Comparison of ENCODE assay signal across 18 mouse cellular contexts in the genomic region with DNA sequence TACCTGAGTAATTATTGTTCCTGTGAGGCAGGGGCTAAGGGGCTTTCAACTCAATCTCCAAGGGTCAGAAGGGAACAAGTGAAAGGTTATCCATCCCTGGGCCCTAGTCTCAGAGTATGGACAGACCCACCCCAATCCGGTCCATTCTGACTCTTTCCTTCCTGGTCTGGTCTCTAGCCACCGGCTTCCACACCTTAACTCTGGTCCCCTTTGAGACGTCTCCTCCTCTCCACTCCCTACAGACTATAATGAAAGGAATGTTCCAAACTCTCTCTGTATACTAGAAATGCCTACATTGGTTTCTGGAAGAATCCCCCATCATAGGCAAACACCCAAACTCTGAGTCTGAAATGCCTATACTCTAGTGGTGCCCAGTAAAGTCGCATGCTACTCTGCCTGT.
"Had no signal": no experiment of that assay in that cellular context is flagged by ENCODE, and none has a peak within 500 bp of the region (broad histone marks: within the 10 kb centered on the region; RNA-seq: fewer than 3 reads in every experiment).

No protein-coding gene starts in this region.

- DNase-seq: heart, postnatal 14 days; heart, postnatal 36 days; heart, postnatal 4 days; kidney, adult 11 months; kidney, adult 18-20 months; kidney, adult 8-10 months; kidney, postnatal 10 days; kidney, postnatal 14 days; kidney, postnatal 25 days; kidney, postnatal 4 days; layer of hippocampus, adult 9-11 months; layer of hippocampus, postnatal 36 days had no signal

- ATAC-seq: hindbrain, embryonic 16.5 days; hindbrain, postnatal 0 days; inflammation-experienced regulatory T-cells, adult 6 months; intestine, embryonic 15.5 days; intestine, embryonic 16.5 days; intestine, postnatal 0 days had no signal
